Mouse (Mus musculus) embryonic facial prominence, embryonic 10.5 days (tissue): ENCODE data around the gene Akr1b8. TPM values are rescaled to one million over a fixed set of nuclear protein-coding genes. Genes with fewer than 3 reads are reported as not detected.

Experiments used
- polyA plus RNA-seq: library from polyadenylated mRNA; unstranded; fragments of >200 nt; fragmentation: Nextera tagmentation; extraction: Ambion mirVana; gene quantifications from 2 replicates; pipeline ENCODE4 v1.2.1, GENCODE M21; 2016

Akr1b8 gene
- polyA plus RNA-seq, 1 experiment from 2014 or later, result 14.1 TPM

Other genes with a start within 250 kb of the Akr1b8 start
- 42.6 and 43.6 TPM in 2 replicates for gene Slc35b4, start 177.0 kb upstream of the Akr1b8 start, polyA plus RNA-seq
- 242 and 270 TPM in 2 replicates for gene Akr1b3, start 36.6 kb upstream of the Akr1b8 start, polyA plus RNA-seq
- 15.4 and 17.8 TPM in 2 replicates for gene Akr1b10, start 30.1 kb downstream of the Akr1b8 start, polyA plus RNA-seq
- gene Akr1b7, start 58.2 kb downstream of the Akr1b8 start, polyA plus RNA-seq, result not detected in 2 replicates
- 52.2 and 53.2 TPM in 2 replicates for gene Bpgm, start 122.1 kb downstream of the Akr1b8 start, polyA plus RNA-seq
- 189 and 232 TPM in 2 replicates for gene Cald1, start 244.4 kb downstream of the Akr1b8 start, polyA plus RNA-seq